Mouse (Mus musculus): ENCODE results near the gene Ddx5. TPM values are rescaled to one million over a fixed set of nuclear protein-coding genes. Genes with fewer than 3 reads are reported as not detected.
"Not testable (repeated sequence)": the region's sequence is repeated elsewhere in the genome, so short reads cannot be mapped to it uniquely, and the experiment has no call there.

The Ddx5 gene
- polyA plus RNA-seq, 1 experiment from 2014 or later, result 114 TPM

DNA sequence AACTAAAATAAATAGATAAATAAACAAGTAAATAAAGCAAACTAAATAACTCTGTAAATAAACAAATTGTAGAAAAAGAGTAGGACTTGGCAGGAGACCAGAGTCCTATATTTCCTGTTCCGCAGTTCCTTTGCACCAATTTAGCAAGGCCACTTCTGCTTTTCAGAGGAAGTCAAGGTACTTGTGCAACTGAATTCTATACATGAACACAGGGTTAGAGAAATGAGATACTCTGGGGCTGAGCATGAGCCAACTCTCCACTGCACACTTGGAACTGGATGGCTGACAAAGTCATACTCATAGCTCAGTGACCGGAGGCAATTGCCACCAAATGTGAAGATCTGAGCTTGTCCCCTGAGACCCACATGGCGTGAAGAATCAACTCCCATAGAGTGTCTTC, 30.0 kb downstream of the Ddx5 start:
- TF ChIP-seq EP300 (IDR thresholded peaks at IDR 0.05; ENCODE audit: low read depth), result 0 out of 2 replicates have a peak, but pooled peaks have one; percentile 38
- TF ChIP-seq CTCF (IDR thresholded peaks at IDR 0.05; ENCODE audit: low read depth), result no peak
- H3K4me2 ChIP-seq (ENCODE audit: low read depth, low read length), result no peak overlapping the region
- H3K36me3 ChIP-seq (replicated peaks; ENCODE audit: insufficient read depth, low read length), result peaks cover 6% of the 10 kb centered on the region; the same call in 1 of the 2 replicates
- no peaks in the 10 kb centered on the region for H3K9me3 ChIP-seq (ENCODE audit: low read length)
- H3K27ac ChIP-seq (ENCODE audit: low read depth), result peak overlapping the region; percentile 72
- no peak for DNase-seq
- H3K4me1 ChIP-seq (ENCODE audit: insufficient read depth), result peaks cover 38% of the 10 kb centered on the region
- no peak for ATAC-seq
- H3K4me3 ChIP-seq (ENCODE audit: low read depth, low read length), result no peak overlapping the region
- no peak overlapping the region for H3K9ac ChIP-seq (replicated peaks)
- no peaks in the 10 kb centered on the region for H3K27me3 ChIP-seq (ENCODE audit: insufficient read depth, low read length)
- WGBS (ENCODE audit: insufficient replicate concordance), result 51% methylated on average over 3 of the region's 3 CpGs

DNA sequence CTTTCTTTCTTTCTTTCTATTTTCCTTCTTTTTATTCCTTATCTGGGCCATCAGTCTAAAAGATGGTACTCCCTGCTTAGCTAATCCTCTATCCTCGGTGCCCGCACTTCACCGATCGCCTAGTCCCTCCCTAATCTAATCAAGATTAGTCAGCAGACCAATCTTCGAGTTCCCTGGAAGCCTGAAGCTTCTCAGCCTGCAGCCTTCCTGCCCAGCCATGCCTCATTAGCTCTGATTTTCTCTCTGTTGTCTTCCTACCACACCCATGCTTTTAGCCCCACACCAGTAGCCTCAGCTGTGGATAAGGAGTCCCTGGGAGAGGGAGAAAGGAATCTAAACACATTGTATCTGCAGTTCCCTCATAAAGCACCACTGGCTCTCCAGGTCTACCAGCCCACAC, 33.4 kb downstream of the Ddx5 start:
- no peak overlapping the region for H3K4me3 ChIP-seq (ENCODE audit: low read depth, low read length)
- H3K4me2 ChIP-seq (ENCODE audit: low read depth, low read length), result no peak overlapping the region
- no peak for DNase-seq
- TF ChIP-seq CTCF (IDR thresholded peaks at IDR 0.05; ENCODE audit: low read depth), result no peak
- TF ChIP-seq EP300 (IDR thresholded peaks at IDR 0.05; ENCODE audit: low read depth), result no peak
- ATAC-seq, result no peak
- no peak overlapping the region for H3K27ac ChIP-seq (ENCODE audit: low read depth)
- no peaks in the 10 kb centered on the region for H3K9me3 ChIP-seq (ENCODE audit: low read length)
- WGBS (ENCODE audit: insufficient replicate concordance), result 72% methylated on average over 5 of the region's 5 CpGs
- no peak overlapping the region for H3K9ac ChIP-seq (replicated peaks)
- peaks cover 28% of the 10 kb centered on the region for H3K4me1 ChIP-seq (ENCODE audit: insufficient read depth)
- H3K36me3 ChIP-seq (replicated peaks; ENCODE audit: insufficient read depth, low read length), result peaks cover 6% of the 10 kb centered on the region; the same call in 1 of the 2 replicates
- H3K27me3 ChIP-seq (ENCODE audit: insufficient read depth, low read length), result no peaks in the 10 kb centered on the region

DNA sequence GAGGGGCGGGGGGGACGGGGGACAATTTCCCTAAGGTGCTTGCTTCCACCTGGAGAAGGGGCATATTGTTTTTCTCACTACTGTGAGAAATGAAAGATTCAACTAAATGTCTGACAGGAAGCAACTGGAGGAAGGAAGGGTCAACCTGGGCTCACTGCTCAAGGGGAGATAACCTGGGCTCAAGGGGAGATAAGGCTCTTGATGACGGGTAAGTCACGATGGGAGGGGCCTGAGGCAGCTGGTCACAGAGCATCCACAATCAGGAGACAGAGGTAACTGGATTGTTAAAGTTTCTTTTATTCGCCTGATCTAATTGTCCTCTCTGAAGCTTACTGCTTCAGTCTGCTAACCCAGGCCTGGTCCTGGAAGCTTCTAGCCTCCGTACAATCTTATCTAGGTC, 35.7 kb downstream of the Ddx5 start:
- WGBS (ENCODE audit: insufficient replicate concordance), result 70% methylated on average over 6 of the region's 6 CpGs
- Histone ChIP-seq H3K36me3 (replicated peaks; ENCODE audit: insufficient read depth, low read length) (peaks cover 6% of the 10 kb centered on the region; the same call in 1 of the 2 replicates), H3K9ac (replicated peaks) (no peak overlapping the region), H3K27me3 (ENCODE audit: insufficient read depth, low read length) (no peaks in the 10 kb centered on the region), H3K4me1 (ENCODE audit: insufficient read depth) (peaks cover 23% of the 10 kb centered on the region), H3K4me3 (ENCODE audit: low read depth, low read length) (no peak overlapping the region), H3K4me2 (ENCODE audit: low read depth, low read length) (peak overlapping the region; percentile 56; the same call in 1 of the 2 replicates), H3K9me3 (ENCODE audit: low read length) (no peaks in the 10 kb centered on the region), H3K27ac (ENCODE audit: low read depth) (no peak overlapping the region)
- DNase-seq (no peak), ATAC-seq (no peak)
- TF ChIP-seq EP300 (IDR thresholded peaks at IDR 0.05; ENCODE audit: low read depth), result no peak

DNA sequence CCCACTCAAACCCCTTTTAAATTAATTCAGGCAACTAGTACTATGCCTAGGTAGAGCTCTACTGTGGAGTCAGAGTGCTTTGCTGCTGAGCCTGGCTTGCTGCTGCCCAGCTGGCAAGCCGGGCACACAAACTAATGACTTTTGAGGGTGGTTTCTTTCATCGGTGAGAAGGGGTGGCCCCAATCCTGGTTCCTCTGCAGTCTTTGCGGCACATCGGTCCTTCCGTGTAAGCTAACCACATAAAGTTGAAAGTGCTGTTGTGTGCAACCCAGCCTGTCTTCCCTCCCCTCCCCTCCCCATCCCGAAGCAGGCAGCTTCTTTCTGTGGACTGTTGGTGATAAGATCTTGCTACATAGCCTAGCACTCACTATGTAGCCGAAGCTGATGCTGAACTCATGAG, 36.9 kb downstream of the Ddx5 start:
- Histone ChIP-seq H3K27me3 (ENCODE audit: insufficient read depth, low read length) (no peaks in the 10 kb centered on the region), H3K9ac (replicated peaks) (peak overlapping the region; percentile 10), H3K4me1 (ENCODE audit: insufficient read depth) (peaks cover 20% of the 10 kb centered on the region), H3K36me3 (replicated peaks; ENCODE audit: insufficient read depth, low read length) (peaks cover 6% of the 10 kb centered on the region; the same call in 1 of the 2 replicates), H3K27ac (ENCODE audit: low read depth) (peak overlapping the region; percentile 82), H3K4me2 (ENCODE audit: low read depth, low read length) (peak overlapping the region; percentile 56), H3K4me3 (ENCODE audit: low read depth, low read length) (peak overlapping the region; percentile 33), H3K9me3 (ENCODE audit: low read length) (no peaks in the 10 kb centered on the region)
- TF ChIP-seq CTCF (IDR thresholded peaks at IDR 0.05; ENCODE audit: low read depth), result no peak
- no peak; the same call in 1 of the 2 replicates for TF ChIP-seq EP300 (IDR thresholded peaks at IDR 0.05; ENCODE audit: low read depth)
- WGBS (ENCODE audit: insufficient replicate concordance), result 20% methylated on average over 7 of the region's 7 CpGs
- ATAC-seq, result peak; percentile 57
- peak; percentile 55 for DNase-seq

DNA sequence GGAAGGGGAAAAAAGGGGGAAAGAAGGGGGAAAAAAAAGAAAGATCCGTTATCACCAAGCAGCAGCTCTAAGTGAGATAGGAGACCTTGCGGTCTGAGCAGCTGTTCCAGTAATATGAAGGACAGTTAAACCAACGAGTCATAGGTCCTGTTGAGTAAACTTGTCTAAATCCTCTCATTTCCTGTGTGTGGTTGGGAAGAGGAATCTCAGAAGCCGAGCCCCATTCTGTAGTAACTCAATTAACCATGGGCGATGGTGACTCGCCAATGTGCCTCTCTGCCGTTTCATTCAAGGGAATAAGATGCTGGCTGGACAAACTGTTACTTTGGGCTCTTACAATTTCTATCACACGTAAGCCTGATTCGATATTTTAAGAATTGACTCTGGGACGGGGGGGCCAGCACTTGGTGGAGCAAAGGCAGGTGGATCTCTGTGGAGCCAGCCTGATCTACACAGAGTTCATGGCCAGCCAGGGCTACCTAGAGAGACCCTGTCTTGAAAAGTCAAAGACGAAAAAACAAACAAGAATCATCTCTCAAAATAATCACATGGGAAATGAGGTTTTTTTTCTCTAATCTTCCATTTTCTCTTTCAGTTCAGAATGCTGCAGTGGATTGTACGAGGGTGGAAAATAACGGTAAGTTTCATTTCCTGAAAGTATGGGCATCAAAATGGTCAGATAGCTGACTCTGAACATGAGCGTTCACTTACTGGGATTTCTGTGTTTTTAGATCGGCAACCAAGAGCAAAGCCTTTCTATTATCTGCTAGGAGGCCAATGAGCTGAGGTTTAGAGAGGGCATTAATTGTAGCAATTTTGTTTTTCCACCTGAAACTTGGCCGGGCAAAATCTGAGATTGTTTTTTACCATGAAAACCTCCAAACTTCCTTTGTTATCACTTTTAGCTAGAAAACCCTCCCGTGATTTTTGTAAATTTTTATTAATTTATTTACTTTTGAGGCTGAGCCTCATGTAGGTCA, 37.7 kb downstream of the Ddx5 start, which contains the start of gene Milr1:
Milr1 (plus strand) TSS at position 188 of the 980 bp plus-strand sequence.
- peak within 1 kb of the TSS; percentile 10 for H3K9ac ChIP-seq (replicated peaks)
- no peak for TF ChIP-seq CTCF (IDR thresholded peaks at IDR 0.05; ENCODE audit: low read depth)
- 0 out of 2 replicates have a peak, but pooled peaks have one; percentile 2 for TF ChIP-seq EP300 (IDR thresholded peaks at IDR 0.05; ENCODE audit: low read depth)
- no peaks in the 10 kb centered on the region for H3K27me3 ChIP-seq (ENCODE audit: insufficient read depth, low read length)
- H3K4me2 ChIP-seq (ENCODE audit: low read depth, low read length), result peak within 1 kb of the TSS; percentile 56
- peaks cover 20% of the 10 kb centered on the region for H3K4me1 ChIP-seq (ENCODE audit: insufficient read depth)
- H3K27ac ChIP-seq (ENCODE audit: low read depth), result peak within 1 kb of the TSS; percentile 82
- peak; percentile 41 for ATAC-seq
- peaks cover 5% of the 10 kb centered on the region; the same call in 1 of the 2 replicates for H3K36me3 ChIP-seq (replicated peaks; ENCODE audit: insufficient read depth, low read length)
- H3K9me3 ChIP-seq (ENCODE audit: low read length), result no peaks in the 10 kb centered on the region
- WGBS (ENCODE audit: insufficient replicate concordance), result 34% methylated on average over 17 of the region's 17 CpGs
- DNase-seq, result no peak
- peak within 1 kb of the TSS; percentile 33 for H3K4me3 ChIP-seq (ENCODE audit: low read depth, low read length)

DNA sequence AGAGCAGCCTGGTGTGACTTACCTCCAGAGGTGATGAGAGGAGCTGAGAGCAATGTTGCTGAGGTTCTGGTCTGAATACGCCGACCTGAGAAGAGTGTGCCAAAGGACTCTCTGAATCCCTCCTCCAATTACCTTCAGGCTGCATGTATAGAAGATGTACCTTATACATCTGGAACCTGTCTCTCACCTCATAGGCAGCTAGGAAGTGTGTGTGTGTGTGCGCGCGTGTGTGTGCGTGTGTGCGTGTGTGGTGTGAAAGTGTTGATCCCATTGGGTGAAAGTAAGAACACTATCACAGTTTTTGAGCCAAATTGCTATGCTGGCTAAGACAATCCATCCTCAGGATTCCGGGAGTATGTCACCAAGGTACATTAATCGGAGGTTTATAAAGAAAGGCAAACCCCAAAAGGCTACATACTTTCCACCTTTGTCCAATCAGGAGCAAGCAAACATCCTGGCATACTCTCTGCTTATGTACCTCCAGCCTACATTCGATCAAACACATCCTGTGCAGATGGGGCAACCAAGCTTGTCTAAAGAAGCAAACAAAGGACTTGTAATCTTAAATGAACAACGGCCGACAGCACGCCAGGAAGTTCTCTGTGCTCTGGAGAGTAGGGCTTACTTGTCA, 38.7 kb downstream of the Ddx5 start, which contains the start of gene Pecam1:
Pecam1 (minus strand) TSS at position 508 of the 631 bp plus-strand sequence.
- Histone ChIP-seq H3K27ac (ENCODE audit: low read depth) (peak within 1 kb of the TSS; percentile 82), H3K4me3 (ENCODE audit: low read depth, low read length) (peak within 1 kb of the TSS; percentile 33), H3K4me1 (ENCODE audit: insufficient read depth) (peaks cover 17% of the 10 kb centered on the region), H3K36me3 (replicated peaks; ENCODE audit: insufficient read depth, low read length) (no peaks in the 10 kb centered on the region; the same call in 1 of the 2 replicates), H3K9me3 (ENCODE audit: low read length) (no peaks in the 10 kb centered on the region), H3K4me2 (ENCODE audit: low read depth, low read length) (peak within 1 kb of the TSS; percentile 56), H3K27me3 (ENCODE audit: insufficient read depth, low read length) (no peaks in the 10 kb centered on the region), H3K9ac (replicated peaks) (peak within 1 kb of the TSS; percentile 10)
- DNase-seq (no peak), ATAC-seq (peak; percentile 72)
- WGBS (ENCODE audit: insufficient replicate concordance), result 40% methylated on average over 13 of the region's 13 CpGs
- TF ChIP-seq CTCF (IDR thresholded peaks at IDR 0.05; ENCODE audit: low read depth) (no peak), EP300 (IDR thresholded peaks at IDR 0.05; ENCODE audit: low read depth) (no peak)

DNA sequence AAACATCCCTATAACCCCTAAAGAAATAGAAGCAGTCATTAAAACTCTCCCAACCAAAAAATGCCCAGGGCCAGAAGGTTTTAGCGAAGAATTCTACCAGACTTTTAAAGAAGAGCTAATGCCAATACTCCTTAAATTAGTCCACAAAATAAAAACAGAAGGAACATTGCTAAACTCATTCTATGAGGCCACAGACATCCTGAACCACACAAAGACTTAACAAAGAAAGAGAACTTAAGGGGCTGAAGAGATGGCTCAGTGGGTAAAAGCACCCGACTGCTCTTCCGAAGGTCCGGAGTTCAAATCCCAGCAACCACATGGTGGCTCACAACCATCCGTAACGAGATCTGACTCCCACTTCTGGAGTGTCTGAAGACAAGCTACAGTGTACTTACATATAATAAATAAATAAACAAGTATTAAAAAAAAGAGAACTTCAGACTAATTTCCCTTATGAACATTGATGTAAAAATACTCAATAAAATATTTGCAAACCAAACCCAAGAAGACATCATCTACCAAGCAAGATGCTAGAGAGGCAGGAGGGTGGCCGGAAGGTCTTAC, 39.3 kb downstream of the Ddx5 start:
- Histone ChIP-seq H3K4me1 (ENCODE audit: insufficient read depth) (peaks cover 17% of the 10 kb centered on the region), H3K4me2 (ENCODE audit: low read depth, low read length) (peak overlapping the region; percentile 56), H3K4me3 (ENCODE audit: low read depth, low read length) (peak overlapping the region; percentile 30), H3K27ac (ENCODE audit: low read depth) (peak overlapping the region; percentile 82)
- not testable (repeated sequence) for DNase-seq; H3K27me3 ChIP-seq (ENCODE audit: insufficient read depth, low read length); ATAC-seq; H3K9ac ChIP-seq (replicated peaks); H3K9me3 ChIP-seq (ENCODE audit: low read length); H3K36me3 ChIP-seq (replicated peaks; ENCODE audit: insufficient read depth, low read length)
- 72% methylated on average over 7 of the region's 7 CpGs for WGBS (ENCODE audit: insufficient replicate concordance)

Data from liver, postnatal 0 days (tissue).